Mouse (Mus musculus): ENCODE measurements around the gene BC025920. TPM values are rescaled to one million over a fixed set of nuclear protein-coding genes. Genes with fewer than 3 reads are reported as not detected.

BC025920 gene
- total RNA-seq, 4 experiments from 2014 or later, result 2.3 to 4.4 (median 3.0) TPM

DNA sequence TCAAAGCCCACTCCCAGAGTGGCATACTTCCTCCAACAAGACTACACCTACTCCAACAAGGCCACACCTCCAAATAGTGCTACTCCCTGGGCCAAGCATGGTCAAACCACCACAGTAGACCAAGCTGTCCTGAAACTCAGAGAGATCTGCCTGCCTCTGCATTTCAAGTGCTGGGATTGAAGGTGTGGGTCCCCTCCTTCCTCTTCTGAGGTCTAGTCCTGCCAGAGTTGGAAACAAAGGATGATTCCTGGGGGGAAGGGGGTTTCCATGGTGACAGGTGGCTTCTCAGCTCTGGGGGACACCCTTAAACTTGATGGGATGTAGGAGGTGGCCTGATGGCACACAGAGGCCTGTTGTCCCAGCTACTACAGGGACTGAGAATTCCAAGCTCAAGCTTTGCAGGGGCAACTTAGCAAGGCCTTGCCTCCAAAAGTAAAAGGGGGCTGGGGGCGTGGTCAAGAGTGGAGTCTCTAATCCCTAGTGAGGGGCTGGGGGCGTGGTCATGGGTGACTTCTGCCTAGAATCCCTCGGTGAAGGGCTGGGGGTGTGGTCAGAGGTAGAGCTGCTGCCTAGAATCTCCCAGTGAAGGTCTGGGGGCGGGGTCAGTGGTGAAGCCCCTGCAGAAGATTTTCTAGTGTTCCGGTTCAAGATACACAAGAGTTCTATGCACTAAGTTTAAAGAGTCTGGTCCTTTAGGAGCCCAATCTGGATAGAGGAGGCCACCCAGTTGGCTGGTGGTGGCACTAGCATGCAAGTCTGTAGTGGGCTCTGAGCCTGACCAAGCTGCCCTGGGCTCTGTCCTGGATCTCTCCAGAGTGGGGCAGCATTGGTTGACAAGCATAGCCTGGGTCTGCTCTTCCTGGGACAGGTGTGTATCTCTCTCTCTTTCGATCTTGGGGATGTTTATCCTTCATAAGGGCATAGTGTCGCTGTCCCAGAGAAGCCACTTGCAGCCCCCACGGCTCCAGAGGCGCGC is 31.7 kb upstream of the BC025920 start, which contains the start of gene Tle2:
TSS of gene Tle2 (plus strand) at position 481 of the 976 bp plus-strand sequence.
- DNase-seq (ENCODE audit: low spot score), result no peak

GRCm38 (mm10) chr10:81575208-81575631 is 30.9 kb upstream of the BC025920 start:
- DNase-seq (ENCODE audit: low spot score), result no peak

DNA sequence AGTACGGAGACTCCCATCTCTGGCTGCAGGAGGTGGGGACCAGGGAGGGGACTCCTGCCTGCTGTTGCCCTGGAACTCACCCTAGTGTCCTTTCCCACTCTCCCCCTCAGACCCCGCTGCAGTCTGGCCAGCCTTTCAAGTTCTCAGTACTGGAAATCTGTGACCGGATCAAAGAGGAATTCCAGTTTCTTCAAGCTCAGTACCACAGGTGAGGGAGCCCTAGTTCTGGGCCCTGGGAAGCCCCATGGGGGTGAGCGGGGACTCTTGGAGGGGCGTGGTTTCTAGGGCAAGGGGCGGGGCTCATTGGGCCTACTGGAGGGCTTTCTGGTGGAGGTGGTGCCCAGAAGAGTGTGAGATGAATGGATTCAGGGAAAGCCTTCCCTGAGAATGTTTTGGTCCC is 30.4 kb upstream of the BC025920 start:
- no peak for DNase-seq (ENCODE audit: low spot score)

DNA sequence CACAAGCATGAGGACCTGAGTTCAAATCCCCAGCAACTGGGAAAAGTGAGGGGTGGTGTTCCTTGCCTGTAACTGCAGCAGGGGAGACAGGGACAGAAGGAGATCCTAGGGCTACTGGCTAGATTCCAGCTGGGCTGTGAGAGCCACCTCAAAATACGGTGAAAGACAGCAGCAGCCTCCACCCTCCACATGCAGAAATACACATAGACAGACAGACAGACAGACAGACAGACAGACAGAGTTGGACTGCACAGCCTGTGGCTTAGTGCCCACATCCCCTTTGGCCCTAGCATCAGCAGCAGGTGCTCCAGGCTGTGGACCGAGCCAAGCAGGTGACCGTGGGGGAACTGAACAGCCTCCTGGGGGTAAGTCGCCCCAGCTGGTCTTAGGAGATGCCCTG is 26.1 kb upstream of the BC025920 start:
- no peak for DNase-seq (ENCODE audit: low spot score)

DNA sequence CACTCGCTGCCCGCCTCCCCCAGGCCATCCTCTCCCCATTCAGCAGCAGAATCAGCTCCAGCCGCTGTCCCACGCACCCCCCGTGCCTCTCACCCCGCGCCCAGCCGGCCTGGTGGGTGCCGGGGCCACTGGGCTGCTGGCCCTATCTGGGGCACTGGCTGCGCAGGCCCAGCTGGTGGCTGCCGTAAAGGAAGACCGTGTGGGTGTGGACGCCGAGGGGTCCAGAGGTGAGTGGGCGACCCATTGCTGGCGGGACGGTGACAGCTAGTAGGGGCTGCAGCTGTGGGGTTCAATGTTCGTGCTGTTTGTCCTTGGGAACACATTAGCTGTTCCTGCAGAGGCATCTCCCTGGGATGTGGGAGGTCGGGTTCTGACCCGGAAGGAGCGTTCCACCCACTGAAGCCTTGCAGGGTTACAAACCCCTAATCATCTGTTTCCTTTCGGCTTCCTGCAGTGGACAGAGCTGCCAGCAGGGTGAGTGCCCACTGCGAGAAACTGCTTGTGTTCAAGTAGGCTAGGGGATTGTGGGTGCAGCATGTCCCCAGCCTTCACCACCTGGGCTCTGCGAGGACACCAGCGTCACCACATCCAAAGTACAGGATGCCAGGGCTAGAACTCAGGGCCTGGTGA is 25.5 kb upstream of the BC025920 start:
- DNase-seq (ENCODE audit: low spot score), result no peak

DNA sequence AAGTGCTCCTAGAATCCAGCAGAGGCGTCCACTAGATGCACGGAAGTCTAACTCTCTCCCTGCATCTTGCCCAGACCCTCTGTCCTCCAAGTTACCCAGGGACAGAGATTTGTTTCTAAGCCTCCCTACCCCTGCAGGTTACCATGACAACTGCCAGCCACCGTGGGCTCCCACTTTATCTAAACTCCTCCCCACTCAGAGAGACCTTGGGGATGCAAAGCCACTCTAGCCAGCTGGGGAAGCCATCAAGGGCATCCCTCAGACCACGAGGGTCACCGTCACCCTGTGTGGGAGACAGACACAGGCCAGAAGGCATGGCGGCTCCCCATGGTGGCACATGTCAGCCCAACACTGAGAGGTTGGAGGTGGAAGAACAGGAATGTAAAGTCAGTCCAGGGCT is 22.7 kb upstream of the BC025920 start:
- no peak for DNase-seq (ENCODE audit: low spot score)

GRCm38 (mm10) chr10:81588739-81589138 is 17.3 kb upstream of the BC025920 start:
- no peak for DNase-seq (ENCODE audit: low spot score)

- DNase-seq (ENCODE audit: low spot score), result no peak
Observed at GRCm38 (mm10) chr10:81591846-81592245, 14.2 kb upstream of the BC025920 start.

- DNase-seq (ENCODE audit: low spot score), result no peak
Observed at GRCm38 (mm10) chr10:81592631-81593030, 13.4 kb upstream of the BC025920 start.

- DNase-seq (ENCODE audit: low spot score), result no peak
Observed at GRCm38 (mm10) chr10:81593223-81593622, 12.8 kb upstream of the BC025920 start.

GRCm38 (mm10) chr10:81593935-81594334 is 12.1 kb upstream of the BC025920 start:
- no peak for DNase-seq (ENCODE audit: low spot score)

- DNase-seq (ENCODE audit: low spot score), result no peak
Observed at GRCm38 (mm10) chr10:81595599-81595998, 10.5 kb upstream of the BC025920 start.

GRCm38 (mm10) chr10:81596611-81597010 is 9.5 kb upstream of the BC025920 start:
- DNase-seq (ENCODE audit: low spot score), result no peak

GRCm38 (mm10) chr10:81597137-81597950 is 8.7 kb upstream of the BC025920 start:
- DNase-seq (ENCODE audit: low spot score), result no peak

DNA sequence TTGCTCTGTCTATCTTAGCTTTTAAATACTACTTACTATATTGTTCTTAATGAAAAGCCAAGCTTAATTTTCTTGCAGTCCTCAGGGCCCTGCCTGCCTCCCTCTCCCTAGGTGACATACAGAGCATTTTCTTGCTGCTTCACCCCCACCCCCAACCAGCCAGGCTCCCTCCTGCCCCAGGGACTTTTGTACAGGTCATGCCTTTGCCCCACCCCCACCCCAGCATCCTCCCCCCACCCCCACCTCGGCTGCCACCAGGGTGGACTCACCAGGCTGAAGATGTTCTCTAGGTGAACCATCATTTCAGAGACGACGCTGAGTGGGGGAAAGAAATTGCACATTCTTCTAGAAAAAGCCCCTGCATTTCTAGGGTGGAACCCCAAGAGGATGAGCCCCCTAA is 7.7 kb upstream of the BC025920 start:
- DNase-seq (ENCODE audit: low spot score), result no peak

- DNase-seq (ENCODE audit: low spot score), result no peak
Observed at GRCm38 (mm10) chr10:81598871-81599270, 7.2 kb upstream of the BC025920 start.

GRCm38 (mm10) chr10:81599630-81600029 is 6.4 kb upstream of the BC025920 start:
- DNase-seq (ENCODE audit: low spot score), result no peak

DNA sequence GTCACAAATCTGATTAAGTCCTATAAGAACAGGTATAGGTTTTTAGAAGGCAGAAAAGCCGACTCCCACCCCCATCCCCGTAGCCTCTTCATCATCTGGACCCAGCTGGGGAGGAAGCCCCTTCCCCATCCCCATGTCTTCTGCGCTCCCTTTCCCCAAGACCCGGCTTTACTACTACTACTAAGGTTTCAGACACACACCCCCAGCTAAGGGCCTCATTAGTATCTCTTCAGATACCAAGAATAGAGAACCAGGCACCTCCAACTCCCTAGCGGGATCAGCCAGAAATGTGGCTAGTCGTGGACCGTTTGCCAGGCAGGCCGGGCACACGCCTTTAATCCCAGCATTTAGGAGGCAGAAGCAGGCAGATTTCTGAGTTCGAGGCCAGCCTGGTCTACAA is 6.0 kb upstream of the BC025920 start:
- DNase-seq (ENCODE audit: low spot score), result no peak

GRCm38 (mm10) chr10:81600738-81601203 is 5.3 kb upstream of the BC025920 start, which contains the start of gene Tle6:
Tle6 (minus strand) TSS chr10:81601073.
- peak; percentile 92 for DNase-seq (ENCODE audit: low spot score)

DNA sequence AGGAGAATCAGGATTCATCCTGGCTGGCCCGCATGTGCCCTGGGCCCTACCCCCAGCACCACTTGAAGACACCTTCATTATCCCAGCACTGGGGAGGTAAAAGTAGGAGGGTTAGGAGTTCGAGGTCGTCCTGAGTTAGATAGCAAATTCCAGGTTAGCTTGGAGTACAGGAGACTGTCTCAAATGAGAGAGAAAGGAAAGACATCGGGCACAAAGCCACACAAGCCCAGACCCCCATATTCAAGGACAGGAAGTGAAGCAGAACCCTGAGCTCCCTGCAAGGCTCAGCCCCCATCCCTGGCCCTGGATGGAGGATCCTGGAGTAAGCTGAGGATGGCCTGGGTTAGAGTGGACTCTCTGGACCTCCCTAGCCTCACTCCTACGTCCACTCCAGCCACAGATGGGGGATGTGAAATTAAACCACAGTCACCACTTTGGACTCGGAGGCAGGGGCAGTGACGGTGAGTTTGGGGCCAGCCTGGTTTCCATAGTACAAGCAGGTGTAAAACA is 4.6 kb upstream of the BC025920 start:
- no peak for DNase-seq (ENCODE audit: low spot score)

GRCm38 (mm10) chr10:81602741-81603151 is 3.3 kb upstream of the BC025920 start:
- peak; percentile 47 for DNase-seq (ENCODE audit: low spot score)

All from heart, adult 8-10 months (tissue).